Mouse (Mus musculus) liver, embryonic 14.5 days (tissue): ENCODE measurements around the gene Ldlrap1. TPM values are rescaled to one million over a fixed set of nuclear protein-coding genes. Genes with fewer than 3 reads are reported as not detected.
A peak's percentile ranks its signal among the peaks of the same experiment; 100 is the strongest.

Experiments used
- ATAC-seq: fragments of 200-750 bp; cut with Nextera tagmentation; 2 replicates; pipeline ENCODE4 v1.8.0; 2017; ENCODE audit warnings: moderate number of reproducible peaks, mild to moderate bottlenecking, moderate library complexity; ENCODE audit not compliant: insufficient read depth
- DNase-seq, 3 experiments: peaks; one replicate each; pipeline ENCODE4 v3.0.0-alpha.2; 2012 to 2013; ENCODE audit warnings: low read depth in 3 of 3, low spot score in 3 of 3
- H3K27ac ChIP-seq: fragments of 300-500 bp; sonication (generic); 2 replicates; pipeline ENCODE4 v1.5.1; 2014; ENCODE audit warnings: moderate library complexity, mild to moderate bottlenecking, control low read depth, inconsistent platforms
- H3K27me3 ChIP-seq: fragments of 300-500 bp; sonication (generic); 2 replicates; pipeline ENCODE4 v1.6.1; 2014; ENCODE audit warnings: mild to moderate bottlenecking, low read length, moderate library complexity; ENCODE audit not compliant: control insufficient read depth, insufficient read depth
- H3K36me3 ChIP-seq: fragments of 300-500 bp; sonication (generic); replicated peaks from 2 replicates; pipeline ENCODE4 v1.6.1; 2014; ENCODE audit warnings: low read depth; ENCODE audit not compliant: control insufficient read depth, insufficient read depth
- H3K4me1 ChIP-seq, 2 experiments: fragments of 200-500 bp in 1 of 2; fragments of 300-500 bp in 1 of 2; sonication (generic) in 1 of 2; replicated peaks; 2 replicates each; pipeline ENCODE4 v1.6.1; 2012 to 2014; ENCODE audit warnings: antibody characterized with exemption in 1 of 2, inconsistent platforms in 1 of 2, low read length in 1 of 2; ENCODE audit not compliant: control insufficient read depth in 2 of 2, insufficient read depth in 2 of 2
- H3K4me2 ChIP-seq: fragments of 300-500 bp; sonication (generic); 2 replicates; pipeline ENCODE4 v1.6.1; 2014; ENCODE audit warnings: low read depth, mild to moderate bottlenecking, control low read depth, moderate library complexity
- H3K4me3 ChIP-seq, 2 experiments: fragments of 200-500 bp in 1 of 2; fragments of 300-500 bp in 1 of 2; sonication (generic) in 1 of 2; 2 replicates each; pipeline ENCODE4 v1.5.1; 2012 to 2014; ENCODE audit warnings: low read depth in 2 of 2, low read length in 2 of 2, mild to moderate bottlenecking in 2 of 2, control low read depth in 1 of 2, inconsistent platforms in 1 of 2, moderate library complexity in 1 of 2; ENCODE audit not compliant: insufficient read depth in 1 of 2
- H3K9ac ChIP-seq: fragments of 300-500 bp; sonication (generic); replicated peaks from 2 replicates; pipeline ENCODE4 v1.6.1; 2014; ENCODE audit warnings: mild to moderate bottlenecking, control low read depth, moderate library complexity
- H3K9me3 ChIP-seq: fragments of 300-500 bp; sonication (generic); 2 replicates; pipeline ENCODE4 v1.6.1; 2016; ENCODE audit warnings: low read length, mixed read lengths; ENCODE audit not compliant: control insufficient read depth
- CTCF ChIP-seq: IDR thresholded peaks from 2 replicates; pipeline ENCODE4 v1.5.1; 2016; ENCODE audit warnings: antibody characterized with exemption, low read depth, control low read depth
- EP300 ChIP-seq: IDR thresholded peaks from 2 replicates; pipeline ENCODE4 v1.6.1; 2016; ENCODE audit warnings: antibody characterized with exemption, low read depth
- WGBS: fragments of 180-500 bp; shearing (Covaris S2); extraction: QIAGEN DNeasy Blood & Tissue Kit; methylation state at CpG from one replicate; pipeline ENCODE4 v1.1.7; 2014; ENCODE audit not compliant: insufficient replicate concordance; 5-methylcytosine and 5-hydroxymethylcytosine counted together
- polyA plus RNA-seq, 2 experiments: library from polyadenylated mRNA; depleted of rRNA in 1 of 2; stranded (reverse) in 1 of 2; unstranded in 1 of 2; fragments of >200 nt; fragmentation: Nextera tagmentation in 1 of 2; extraction: Ambion mirVana in 1 of 2; gene quantifications; 2 replicates each; pipeline versions ENCODE4 v1.2.1 to v1.2.3; 2012 to 2014

The Ldlrap1 gene
- polyA plus RNA-seq, 2 experiments = 9.1 to 13.4 TPM

DNA sequence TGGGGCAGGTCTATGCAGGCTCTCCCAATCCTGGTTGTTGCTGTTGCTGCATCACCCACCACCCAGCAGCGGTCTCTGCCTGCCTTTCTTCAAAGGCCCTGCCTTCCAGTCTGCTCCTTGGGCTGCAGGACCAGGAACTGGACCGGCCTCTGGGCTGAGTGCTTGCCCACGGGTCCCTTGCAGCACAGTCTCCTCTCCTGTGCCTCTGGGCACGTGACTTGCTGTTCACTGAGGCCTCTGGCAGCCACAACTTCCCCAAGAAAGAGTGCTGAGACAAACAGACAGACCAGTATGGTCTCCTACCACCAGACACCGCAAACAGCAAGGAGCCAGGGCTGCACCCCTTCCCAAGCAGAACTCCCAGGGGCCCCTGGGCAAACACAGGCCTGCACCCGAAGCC, 5.5 kb downstream of the Ldlrap1 start:
- peak overlapping the region; percentile 18 for H3K27ac ChIP-seq
- no peaks in the 10 kb centered on the region for H3K9me3 ChIP-seq
- ATAC-seq (no peak), DNase-seq (no peak)
- H3K9ac ChIP-seq = peak overlapping the region; percentile 41
- no peaks in the 10 kb centered on the region; the same call in 1 of the 2 replicates for H3K36me3 ChIP-seq
- WGBS = 24% methylated on average over 6 of the region's 6 CpGs
- peak overlapping the region in 1 of 2 experiments; percentile 17; a peak in 2 of 4 replicates for H3K4me3 ChIP-seq
- no peaks in the 10 kb centered on the region for H3K27me3 ChIP-seq
- H3K4me1 ChIP-seq = peaks cover 81% of the 10 kb centered on the region in 2 experiments
- peak overlapping the region; percentile 60 for H3K4me2 ChIP-seq
- TF ChIP-seq CTCF (no peak), EP300 (no peak)

GRCm38 (mm10) chr4:134760793-134761201, 7.0 kb downstream of the Ldlrap1 start:
- ATAC-seq = no peak
- Histone ChIP-seq H3K4me2 (peak overlapping the region; percentile 69), H3K27me3 (no peaks in the 10 kb centered on the region), H3K36me3 (no peaks in the 10 kb centered on the region; the same call in 1 of the 2 replicates), H3K4me3 (peak overlapping the region; percentile 5 to 41; a peak in 3 of 4 replicates), H3K9me3 (no peaks in the 10 kb centered on the region), H3K27ac (peak overlapping the region; percentile 81), H3K9ac (peak overlapping the region; percentile 53), H3K4me1 (peaks cover 72 to 77% of the 10 kb centered on the region in 2 experiments)
- TF ChIP-seq EP300 (no peak), CTCF (no peak)
- no peak for DNase-seq
- 34% methylated on average over 9 of the region's 9 CpGs for WGBS

- H3K9me3 ChIP-seq = no peaks in the 10 kb centered on the region
- H3K27ac ChIP-seq = peak overlapping the region; percentile 81
- H3K4me3 ChIP-seq = peak overlapping the region; percentile 29 to 41
- ATAC-seq (peak; percentile 45; the same call in 1 of the 2 replicates), DNase-seq (peak; percentile 64 to 70 (median 69))
- WGBS = 25% methylated on average over 6 of the region's 6 CpGs
- H3K27me3 ChIP-seq = no peaks in the 10 kb centered on the region
- no peaks in the 10 kb centered on the region; the same call in 1 of the 2 replicates for H3K36me3 ChIP-seq
- H3K4me1 ChIP-seq = peaks cover 67 to 72% of the 10 kb centered on the region in 2 experiments
- TF ChIP-seq EP300 = no peak
- TF ChIP-seq CTCF = no peak
- peak overlapping the region; percentile 69 for H3K4me2 ChIP-seq
- peak overlapping the region; percentile 53 for H3K9ac ChIP-seq
Observed at GRCm38 (mm10) chr4:134760281-134760680, 7.5 kb downstream of the Ldlrap1 start.

DNA sequence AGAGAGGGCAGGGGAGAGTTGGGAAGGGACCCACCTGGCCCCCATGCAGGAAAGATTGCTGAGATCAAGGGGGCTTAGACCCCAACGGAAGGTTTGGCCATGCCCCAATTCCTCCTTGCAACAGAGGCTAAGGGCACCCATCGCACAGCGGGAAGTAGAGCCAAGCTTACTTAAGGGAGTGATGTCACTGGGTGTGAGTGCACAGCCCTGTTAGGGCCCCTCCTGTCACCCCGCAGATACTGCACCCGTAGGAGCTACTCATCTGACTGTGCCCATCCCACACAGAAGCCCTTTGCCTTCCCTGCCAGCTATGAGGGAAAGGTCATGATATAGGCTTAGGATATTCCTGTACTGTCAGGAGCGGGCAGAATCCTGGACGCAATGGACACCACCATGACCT, 8.3 kb downstream of the Ldlrap1 start:
- Histone ChIP-seq H3K27ac (peak overlapping the region; percentile 81), H3K4me1 (peaks cover 62 to 65% of the 10 kb centered on the region in 2 experiments), H3K36me3 (no peaks in the 10 kb centered on the region; the same call in none of the 2 replicates), H3K9ac (peak overlapping the region; percentile 53), H3K9me3 (no peaks in the 10 kb centered on the region), H3K27me3 (no peaks in the 10 kb centered on the region), H3K4me3 (peak overlapping the region; percentile 29 to 41), H3K4me2 (peak overlapping the region; percentile 69)
- DNase-seq = peak; percentile 68 to 78 (median 75)
- ATAC-seq = peak; percentile 86
- peak; percentile 61; the same call in 1 of the 2 replicates for TF ChIP-seq CTCF
- no peak for TF ChIP-seq EP300
- WGBS = 35% methylated on average over 7 of the region's 7 CpGs

GRCm38 (mm10) chr4:134758922-134759321, 8.9 kb downstream of the Ldlrap1 start:
- no peak for TF ChIP-seq EP300
- no peak for TF ChIP-seq CTCF
- ATAC-seq (no peak), DNase-seq (no peak)
- Histone ChIP-seq H3K4me3 (peak overlapping the region; percentile 27 to 41; a peak in 3 of 4 replicates), H3K9me3 (no peaks in the 10 kb centered on the region), H3K27ac (peak overlapping the region; percentile 81), H3K4me1 (peaks cover 56 to 63% of the 10 kb centered on the region in 2 experiments), H3K27me3 (no peaks in the 10 kb centered on the region), H3K4me2 (peak overlapping the region; percentile 69), H3K9ac (peak overlapping the region; percentile 53), H3K36me3 (no peaks in the 10 kb centered on the region; the same call in none of the 2 replicates)
- 77% methylated on average over 14 of the region's 14 CpGs for WGBS
